Mouse (Mus musculus) forebrain, embryonic 10.5 days (tissue): ENCODE results near the gene Serpinb3c. TPM values are rescaled to one million over a fixed set of nuclear protein-coding genes. Genes with fewer than 3 reads are reported as not detected.
"Not testable (repeated sequence)": the region's sequence is repeated elsewhere in the genome, so short reads cannot be mapped to it uniquely, and the experiment has no call there.

Source experiments
- DNase-seq: peaks from one replicate; pipeline ENCODE4 v3.0.0-alpha.2; 2017; ENCODE audit warnings: low spot score; ENCODE audit errors: extremely low spot score
- H3K27ac ChIP-seq: fragments of 300-500 bp; sonication (generic); 2 replicates; pipeline ENCODE4 v1.5.1; 2016; ENCODE audit warnings: mild to moderate bottlenecking
- H3K27me3 ChIP-seq: fragments of 300-500 bp; sonication (generic); 2 replicates; pipeline ENCODE4 v1.6.1; 2016; ENCODE audit warnings: mild to moderate bottlenecking; ENCODE audit not compliant: poor library complexity, severe bottlenecking
- H3K36me3 ChIP-seq: fragments of 300-500 bp; sonication (generic); replicated peaks from 2 replicates; pipeline ENCODE4 v1.6.1; 2016; ENCODE audit warnings: mild to moderate bottlenecking, moderate library complexity
- H3K4me1 ChIP-seq: fragments of 300-500 bp; sonication (generic); 2 replicates; pipeline ENCODE4 v1.6.1; 2016
- H3K4me3 ChIP-seq: fragments of 300-500 bp; sonication (generic); 2 replicates; pipeline ENCODE4 v1.5.1; 2016; ENCODE audit warnings: mild to moderate bottlenecking, moderate library complexity
- H3K9me3 ChIP-seq: fragments of 300-500 bp; sonication (generic); 2 replicates; pipeline ENCODE4 v1.6.1; 2016; ENCODE audit warnings: mild to moderate bottlenecking, moderate library complexity
- WGBS: fragments of 180-500 bp; shearing (Covaris S2); methylation state at CpG from one replicate; pipeline ENCODE4 v1.1.7; 2016; 5-methylcytosine and 5-hydroxymethylcytosine counted together
- polyA plus RNA-seq: library from polyadenylated mRNA; unstranded; fragments of >200 nt; fragmentation: Nextera tagmentation; extraction: Ambion mirVana; gene quantifications from 2 replicates; pipeline ENCODE4 v1.2.1, GENCODE M21; 2016

The Serpinb3c gene
- polyA plus RNA-seq, result not detected in 2 replicates

GRCm38 (mm10) chr1:107278261-107278660 is at the start of gene Serpinb3c, which contains the start of gene Serpinb3b:
Serpinb3c (minus strand) TSS chr1:107278371.
Serpinb3b (minus strand) TSS chr1:107278361.
- H3K27ac ChIP-seq, DNase-seq, H3K4me3 ChIP-seq, H3K27me3 ChIP-seq, H3K9me3 ChIP-seq, H3K36me3 ChIP-seq, H3K4me1 ChIP-seq: not testable (repeated sequence)

- not testable (repeated sequence) for DNase-seq, H3K27me3 ChIP-seq, H3K4me3 ChIP-seq, H3K9me3 ChIP-seq, H3K27ac ChIP-seq, H3K4me1 ChIP-seq, H3K36me3 ChIP-seq
- 51% methylated on average over 3 of the region's 3 CpGs for WGBS
Measured at GRCm38 (mm10) chr1:107243170-107243569, 35.0 kb downstream of the Serpinb3c start.

Other genes with a start within 250 kb of the Serpinb3c start
- not detected in 2 replicates for gene Serpinb3a, start 226.1 kb downstream of the Serpinb3c start, polyA plus RNA-seq
- not detected in 2 replicates for gene Serpinb3d, start 194.9 kb downstream of the Serpinb3c start, polyA plus RNA-seq
- gene Serpinb3b, start within 50 bp of the Serpinb3c start, polyA plus RNA-seq, result not detected in 2 replicates
- gene Serpinb11, start 82.8 kb upstream of the Serpinb3c start, polyA plus RNA-seq, result not detected in 2 replicates
- 0.11 TPM in 1 of 2 replicates, not detected in the other for gene Serpinb7, start 121.3 kb upstream of the Serpinb3c start, polyA plus RNA-seq
- gene Serpinb2, start 233.1 kb upstream of the Serpinb3c start, polyA plus RNA-seq, result not detected in 2 replicates